Mouse (Mus musculus) adrenal gland, postnatal 0 days (tissue): ENCODE data around the gene Tubgcp5. TPM values are rescaled to one million over a fixed set of nuclear protein-coding genes. Genes with fewer than 3 reads are reported as not detected.

Source experiments
- polyA plus RNA-seq: library from polyadenylated mRNA; unstranded; fragments of >200 nt; fragmentation: Nextera tagmentation; extraction: Ambion mirVana; gene quantifications from 2 replicates; pipeline ENCODE4 v1.2.1, GENCODE M21; 2015

Gene Tubgcp5
- polyA plus RNA-seq = 17.6 and 21.4 TPM in 2 replicates

GRCm38 (mm10) chr7:55793952-55794603, at the start of gene Tubgcp5:
Gene Tubgcp5, plus strand, starts transcription at chr7:55794154.

GRCm38 (mm10) chr7:55767926-55768325, 26.0 kb upstream of the Tubgcp5 start, which contains the start of gene Siglech:
Gene Siglech, plus strand, starts transcription at chr7:55768178.

GRCm38 (mm10) chr7:55841445-55841844, 47.5 kb downstream of the Tubgcp5 start, which contains the start of gene Cyfip1:
Gene Cyfip1, plus strand, starts transcription at chr7:55841745.

Other genes with a start within 250 kb of the Tubgcp5 start
- gene Siglech, start 26.0 kb upstream of the Tubgcp5 start, polyA plus RNA-seq = 0.13 and 0.14 TPM in 2 replicates
- 37.6 and 53.4 TPM in 2 replicates for gene Cyfip1, start 47.6 kb downstream of the Tubgcp5 start, polyA plus RNA-seq
- 33.5 and 50.5 TPM in 2 replicates for gene Nipa2, start 168.3 kb downstream of the Tubgcp5 start, polyA plus RNA-seq
- gene Nipa1, start 225.8 kb downstream of the Tubgcp5 start, polyA plus RNA-seq = 7.5 and 7.7 TPM in 2 replicates